Mouse (Mus musculus): ENCODE data around the gene Lamc3.

Lamc3 gene

GRCm38 (mm10) chr2:31974141-31974808 is 87.2 kb downstream of the Lamc3 start, which contains the start of gene Nup214:
Nup214 (plus strand) TSS chr2:31974436.
- Histone ChIP-seq H3K4me1 (replicated peaks; ENCODE audit: low read depth, low read length) (peaks cover 24% of the 10 kb centered on the region), H3K36me3 (ENCODE audit: insufficient read depth, low read length) (peaks cover 33% of the 10 kb centered on the region), H3K27me3 (ENCODE audit: insufficient read depth, low read length) (peaks cover 20% of the 10 kb centered on the region), H3K9me3 (ENCODE audit: low read length) (no peaks in the 10 kb centered on the region), H3K4me3 (replicated peaks; ENCODE audit: low read length) (peak within 1 kb of the TSS; percentile 98)
- TF ChIP-seq CTCF (conservative IDR thresholded peaks at IDR 0.05; ENCODE audit: low read length): no peak
- no peak for TF ChIP-seq POU5F1 (IDR thresholded peaks at IDR 0.05; ENCODE audit: borderline replicate concordance, low read length)
- TF ChIP-seq NANOG (IDR thresholded peaks at IDR 0.05; ENCODE audit: borderline replicate concordance, low read length): no peak

- H3K9me3 ChIP-seq (ENCODE audit: low read length): no peaks in the 10 kb centered on the region
- peak overlapping the region; percentile 98 for H3K4me3 ChIP-seq (replicated peaks; ENCODE audit: low read length)
- peaks cover 39% of the 10 kb centered on the region for H3K36me3 ChIP-seq (ENCODE audit: insufficient read depth, low read length)
- peaks cover 22% of the 10 kb centered on the region for H3K4me1 ChIP-seq (replicated peaks; ENCODE audit: low read depth, low read length)
- H3K27me3 ChIP-seq (ENCODE audit: insufficient read depth, low read length): peaks cover 20% of the 10 kb centered on the region
- TF ChIP-seq CTCF (conservative IDR thresholded peaks at IDR 0.05; ENCODE audit: low read length) (no peak), NANOG (IDR thresholded peaks at IDR 0.05; ENCODE audit: borderline replicate concordance, low read length) (no peak), POU5F1 (IDR thresholded peaks at IDR 0.05; ENCODE audit: borderline replicate concordance, low read length) (no peak)
Measured at GRCm38 (mm10) chr2:31974809-31975371, 87.8 kb downstream of the Lamc3 start.

GRCm38 (mm10) chr2:31987774-31988173 is 100.7 kb downstream of the Lamc3 start:
- Histone ChIP-seq H3K27me3 (ENCODE audit: insufficient read depth, low read length) (no peaks in the 10 kb centered on the region), H3K4me3 (replicated peaks; ENCODE audit: low read length) (no peak overlapping the region), H3K36me3 (ENCODE audit: insufficient read depth, low read length) (peaks cover 99% of the 10 kb centered on the region), H3K9me3 (ENCODE audit: low read length) (no peaks in the 10 kb centered on the region), H3K4me1 (replicated peaks; ENCODE audit: low read depth, low read length) (no peaks in the 10 kb centered on the region)
- TF ChIP-seq POU5F1 (IDR thresholded peaks at IDR 0.05; ENCODE audit: borderline replicate concordance, low read length): no peak
- no peak for TF ChIP-seq CTCF (conservative IDR thresholded peaks at IDR 0.05; ENCODE audit: low read length)
- TF ChIP-seq NANOG (IDR thresholded peaks at IDR 0.05; ENCODE audit: borderline replicate concordance, low read length): no peak

- Histone ChIP-seq H3K36me3 (ENCODE audit: insufficient read depth, low read length) (peaks cover 98% of the 10 kb centered on the region), H3K27me3 (ENCODE audit: insufficient read depth, low read length) (no peaks in the 10 kb centered on the region), H3K4me3 (replicated peaks; ENCODE audit: low read length) (no peak overlapping the region), H3K4me1 (replicated peaks; ENCODE audit: low read depth, low read length) (no peaks in the 10 kb centered on the region), H3K9me3 (ENCODE audit: low read length) (no peaks in the 10 kb centered on the region)
- TF ChIP-seq POU5F1 (IDR thresholded peaks at IDR 0.05; ENCODE audit: borderline replicate concordance, low read length) (no peak), NANOG (IDR thresholded peaks at IDR 0.05; ENCODE audit: borderline replicate concordance, low read length) (no peak), CTCF (conservative IDR thresholded peaks at IDR 0.05; ENCODE audit: low read length) (no peak)
Measured at GRCm38 (mm10) chr2:31990961-31991360, 103.9 kb downstream of the Lamc3 start.

GRCm38 (mm10) chr2:31994896-31995295 is 107.8 kb downstream of the Lamc3 start:
- no peaks in the 10 kb centered on the region for H3K27me3 ChIP-seq (ENCODE audit: insufficient read depth, low read length)
- H3K4me3 ChIP-seq (replicated peaks; ENCODE audit: low read length): no peak overlapping the region
- no peak for TF ChIP-seq NANOG (IDR thresholded peaks at IDR 0.05; ENCODE audit: borderline replicate concordance, low read length)
- no peak for TF ChIP-seq CTCF (conservative IDR thresholded peaks at IDR 0.05; ENCODE audit: low read length)
- TF ChIP-seq POU5F1 (IDR thresholded peaks at IDR 0.05; ENCODE audit: borderline replicate concordance, low read length): no peak
- no peaks in the 10 kb centered on the region for H3K4me1 ChIP-seq (replicated peaks; ENCODE audit: low read depth, low read length)
- no peaks in the 10 kb centered on the region for H3K9me3 ChIP-seq (ENCODE audit: low read length)
- peaks cover 99% of the 10 kb centered on the region for H3K36me3 ChIP-seq (ENCODE audit: insufficient read depth, low read length)

GRCm38 (mm10) chr2:31996060-31996459 is 109.0 kb downstream of the Lamc3 start:
- TF ChIP-seq POU5F1 (IDR thresholded peaks at IDR 0.05; ENCODE audit: borderline replicate concordance, low read length): no peak
- H3K27me3 ChIP-seq (ENCODE audit: insufficient read depth, low read length): no peaks in the 10 kb centered on the region
- no peaks in the 10 kb centered on the region for H3K4me1 ChIP-seq (replicated peaks; ENCODE audit: low read depth, low read length)
- no peak overlapping the region for H3K4me3 ChIP-seq (replicated peaks; ENCODE audit: low read length)
- peaks cover 97% of the 10 kb centered on the region for H3K36me3 ChIP-seq (ENCODE audit: insufficient read depth, low read length)
- H3K9me3 ChIP-seq (ENCODE audit: low read length): no peaks in the 10 kb centered on the region

All from E14TG2a.4 (cell line).